Mouse (Mus musculus) limb, embryonic 15.5 days (tissue): Measurements from ENCODE around the gene Ptov1. TPM values are rescaled to one million over a fixed set of nuclear protein-coding genes. Genes with fewer than 3 reads are reported as not detected.

Source experiments
- ATAC-seq: fragments of 200-750 bp; cut with Nextera tagmentation; 2 replicates; pipeline ENCODE4 v1.8.0; 2017; ENCODE audit warnings: low read depth, moderate TSS enrichment; ENCODE audit not compliant: insufficient number of reproducible peaks, low FRiP score, low TSS enrichment
- H3K27ac ChIP-seq: fragments of 300-500 bp; sonication (generic); 2 replicates; pipeline ENCODE4 v1.5.1; 2015; ENCODE audit warnings: moderate library complexity, mild to moderate bottlenecking, inconsistent platforms
- H3K27me3 ChIP-seq: fragments of 300-500 bp; sonication (generic); 2 replicates; pipeline ENCODE4 v1.6.1; 2015; ENCODE audit warnings: inconsistent platforms
- H3K36me3 ChIP-seq: fragments of 300-500 bp; sonication (generic); 2 replicates; pipeline ENCODE4 v1.6.1; 2015; ENCODE audit warnings: inconsistent platforms
- H3K4me1 ChIP-seq: fragments of 300-500 bp; sonication (generic); 2 replicates; pipeline ENCODE4 v1.6.1; 2015; ENCODE audit warnings: inconsistent platforms
- H3K4me2 ChIP-seq: fragments of 300-500 bp; sonication (generic); 2 replicates; pipeline ENCODE4 v1.6.1; 2015; ENCODE audit warnings: mild to moderate bottlenecking, inconsistent platforms
- H3K4me3 ChIP-seq: fragments of 300-500 bp; sonication (generic); 2 replicates; pipeline ENCODE4 v1.5.1; 2015; ENCODE audit warnings: mild to moderate bottlenecking, inconsistent platforms
- H3K9ac ChIP-seq: fragments of 300-500 bp; sonication (generic); 2 replicates; pipeline ENCODE4 v1.6.1; 2015; ENCODE audit warnings: inconsistent platforms
- H3K9me3 ChIP-seq: fragments of 300-500 bp; sonication (generic); 2 replicates; pipeline ENCODE4 v1.6.1; 2016; ENCODE audit warnings: inconsistent platforms
- WGBS: fragments of 180-500 bp; shearing (Covaris S2); methylation state at CpG from one replicate; pipeline ENCODE4 v1.1.7; 2015; 5-methylcytosine and 5-hydroxymethylcytosine counted together
- polyA plus RNA-seq: library from polyadenylated mRNA; unstranded; fragments of >200 nt; fragmentation: Nextera tagmentation; extraction: Ambion mirVana; gene quantifications from 2 replicates; pipeline ENCODE4 v1.2.1, GENCODE M21; 2015

The Ptov1 gene
- polyA plus RNA-seq, 1 experiment from 2014 or later = 373 TPM

DNA sequence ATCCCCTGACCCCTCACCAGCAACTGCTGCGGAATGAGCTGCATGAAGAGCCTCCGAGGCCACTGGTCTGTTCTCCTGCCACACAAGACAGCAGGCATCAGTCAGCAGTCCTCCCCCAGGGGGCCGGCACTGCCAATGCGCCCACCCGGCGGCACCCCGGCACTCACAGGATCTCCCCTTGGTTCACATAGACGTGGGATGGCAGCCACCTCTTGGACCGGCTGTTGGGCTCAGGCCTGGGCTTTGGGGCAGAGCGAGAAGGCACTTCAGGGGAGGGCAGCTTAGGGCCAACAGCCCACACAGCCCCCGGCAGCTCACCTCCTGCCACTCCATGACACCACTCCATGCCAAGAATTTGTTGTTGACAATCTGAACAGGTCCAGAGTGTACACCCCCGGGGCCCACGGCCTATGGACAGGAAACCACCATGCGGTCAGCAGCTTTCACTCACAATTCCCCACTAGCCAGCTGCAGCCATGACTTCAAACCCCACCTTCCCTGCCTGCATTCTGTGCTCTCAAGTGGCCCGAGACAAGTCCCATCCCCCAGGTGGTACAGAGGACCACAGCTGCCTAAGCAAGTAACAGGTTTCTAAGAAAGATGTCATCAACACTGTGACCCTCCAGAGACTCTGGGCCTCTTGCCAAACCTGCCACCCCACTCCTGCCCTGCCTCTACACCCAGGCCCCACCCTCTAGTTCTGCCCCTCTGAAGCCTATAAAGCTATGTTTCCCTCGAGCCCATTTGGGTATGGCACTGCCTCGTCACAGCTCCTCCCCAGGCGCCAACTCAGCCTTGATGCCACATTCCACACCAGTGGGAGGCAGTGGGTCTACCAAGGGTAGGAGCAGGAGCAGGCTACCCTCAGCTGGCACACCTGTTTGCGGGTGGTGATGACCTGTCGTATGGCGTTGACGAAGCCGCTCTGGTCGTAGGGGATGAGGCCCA lies 4.7 kb downstream of the Ptov1 start:
- peaks cover 50% of the 10 kb centered on the region for H3K36me3 ChIP-seq
- ATAC-seq = no peak
- H3K4me2 ChIP-seq = no peak overlapping the region
- 75% methylated on average over 24 of the region's 24 CpGs for WGBS
- H3K4me3 ChIP-seq = no peak overlapping the region
- peaks cover 67% of the 10 kb centered on the region for H3K4me1 ChIP-seq
- H3K9me3 ChIP-seq = no peaks in the 10 kb centered on the region
- H3K27me3 ChIP-seq = no peaks in the 10 kb centered on the region
- H3K27ac ChIP-seq = peak overlapping the region; percentile 74
- no peak overlapping the region for H3K9ac ChIP-seq

DNA sequence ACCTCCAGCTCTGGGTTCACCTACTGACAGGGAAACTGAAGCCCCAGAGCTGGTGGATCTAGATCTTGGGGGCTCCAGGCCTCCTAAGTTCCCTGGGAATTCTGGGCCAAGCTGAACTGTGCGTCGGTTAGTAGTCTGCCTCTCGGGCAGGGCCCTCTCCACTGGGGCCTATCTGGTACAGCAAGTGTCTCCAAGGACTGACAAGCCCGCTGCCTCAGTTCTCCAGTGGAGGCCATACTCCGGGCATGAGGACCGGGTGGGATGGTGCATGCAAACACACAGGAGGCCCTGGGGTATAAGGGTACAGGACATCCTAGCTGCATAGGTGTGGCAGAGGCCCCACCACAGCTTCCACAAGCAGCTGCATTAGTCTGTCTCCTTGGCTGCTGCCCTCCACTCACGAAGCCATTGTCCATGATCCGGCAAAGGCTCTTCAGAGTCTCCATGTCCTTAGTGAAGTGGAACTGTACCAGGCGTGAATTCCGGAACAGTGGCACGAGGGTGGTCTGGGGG lies 5.5 kb downstream of the Ptov1 start:
- H3K4me2 ChIP-seq = no peak overlapping the region
- H3K36me3 ChIP-seq = peaks cover 50% of the 10 kb centered on the region
- 84% methylated on average over 11 of the region's 11 CpGs for WGBS
- 0 out of 2 replicates have a peak overlapping the region, but pooled peaks have one; percentile 39 for H3K27ac ChIP-seq
- no peak for ATAC-seq
- H3K9me3 ChIP-seq = no peaks in the 10 kb centered on the region
- H3K27me3 ChIP-seq = no peaks in the 10 kb centered on the region
- H3K9ac ChIP-seq = no peak overlapping the region; the same call in 1 of the 2 replicates
- peaks cover 69% of the 10 kb centered on the region for H3K4me1 ChIP-seq
- no peak overlapping the region for H3K4me3 ChIP-seq

DNA sequence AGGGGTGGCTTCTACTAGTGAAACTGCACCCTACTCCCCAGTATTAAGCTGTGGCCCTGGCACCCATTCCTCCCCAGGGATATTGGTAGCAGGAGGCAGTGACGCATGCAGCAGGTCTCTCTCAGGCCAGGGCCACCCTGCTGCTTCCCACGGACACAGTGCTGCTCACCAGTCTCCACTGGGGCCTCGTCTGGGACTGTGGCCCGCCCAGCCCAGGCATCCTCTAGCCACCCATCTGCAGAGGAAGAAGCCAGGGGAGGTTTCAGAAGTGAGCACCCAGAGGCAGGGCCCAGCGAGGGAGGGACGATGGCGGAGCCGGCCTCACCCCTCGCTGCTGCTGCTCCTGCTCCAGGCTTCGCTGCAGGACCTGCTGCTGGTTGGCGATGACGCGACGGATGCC lies 6.4 kb downstream of the Ptov1 start:
- Histone ChIP-seq H3K27ac (peak overlapping the region; percentile 39), H3K4me2 (no peak overlapping the region), H3K4me1 (peaks cover 70% of the 10 kb centered on the region), H3K27me3 (no peaks in the 10 kb centered on the region), H3K9me3 (no peaks in the 10 kb centered on the region), H3K4me3 (no peak overlapping the region), H3K9ac (no peak overlapping the region), H3K36me3 (peaks cover 50% of the 10 kb centered on the region)
- WGBS = 91% methylated on average over 14 of the region's 14 CpGs
- ATAC-seq = no peak

DNA sequence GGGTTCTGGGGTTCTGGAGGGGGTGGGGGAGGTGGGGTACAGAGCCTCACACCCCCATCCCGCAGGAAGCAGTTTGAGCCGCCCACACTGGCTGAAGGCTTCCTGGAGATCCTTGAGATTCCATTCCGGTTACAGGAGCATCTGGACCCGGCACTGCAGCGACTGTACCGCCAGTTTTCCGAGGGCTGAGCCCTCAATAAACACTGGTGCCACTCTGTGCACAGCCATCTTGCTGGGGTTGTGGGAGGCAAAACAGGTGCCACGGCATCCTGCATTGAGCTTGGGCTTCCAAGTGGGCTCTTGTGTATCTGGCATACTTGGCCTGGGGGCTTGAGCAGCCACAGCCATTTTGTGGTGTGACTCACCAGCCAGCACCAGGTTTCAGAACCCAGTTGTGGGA lies 7.2 kb downstream of the Ptov1 start:
- H3K9ac ChIP-seq = no peak overlapping the region
- WGBS = 69% methylated on average over 8 of the region's 8 CpGs
- no peak for ATAC-seq
- H3K4me2 ChIP-seq = no peak overlapping the region
- no peak overlapping the region for H3K4me3 ChIP-seq
- no peak overlapping the region for H3K27ac ChIP-seq
- H3K4me1 ChIP-seq = peaks cover 69% of the 10 kb centered on the region
- H3K9me3 ChIP-seq = no peaks in the 10 kb centered on the region
- no peaks in the 10 kb centered on the region for H3K27me3 ChIP-seq
- H3K36me3 ChIP-seq = peaks cover 50% of the 10 kb centered on the region

DNA sequence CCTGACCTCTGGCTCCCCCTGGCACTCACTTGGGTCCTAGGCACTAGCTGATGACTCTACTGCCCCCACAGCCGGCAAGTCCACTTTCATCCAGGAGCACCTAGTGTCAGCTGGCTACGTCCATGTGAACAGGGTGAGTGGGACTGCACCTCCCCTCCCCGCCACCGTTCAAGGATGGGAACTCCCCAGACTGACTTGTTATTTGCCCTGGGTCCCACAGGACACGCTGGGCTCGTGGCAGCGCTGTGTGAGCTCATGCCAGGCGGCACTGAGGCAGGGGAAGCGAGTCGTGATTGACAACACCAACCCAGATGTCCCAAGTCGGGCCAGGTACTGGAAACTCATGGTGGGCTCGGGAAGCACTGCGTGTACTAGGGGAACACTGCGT lies 8.2 kb downstream of the Ptov1 start:
- Histone ChIP-seq H3K4me2 (no peak overlapping the region), H3K27ac (peak overlapping the region; percentile 68), H3K27me3 (no peaks in the 10 kb centered on the region), H3K9ac (no peak overlapping the region), H3K4me3 (no peak overlapping the region), H3K36me3 (peaks cover 50% of the 10 kb centered on the region), H3K9me3 (no peaks in the 10 kb centered on the region), H3K4me1 (peaks cover 62% of the 10 kb centered on the region)
- WGBS = 76% methylated on average over 14 of the region's 14 CpGs
- ATAC-seq = no peak

DNA sequence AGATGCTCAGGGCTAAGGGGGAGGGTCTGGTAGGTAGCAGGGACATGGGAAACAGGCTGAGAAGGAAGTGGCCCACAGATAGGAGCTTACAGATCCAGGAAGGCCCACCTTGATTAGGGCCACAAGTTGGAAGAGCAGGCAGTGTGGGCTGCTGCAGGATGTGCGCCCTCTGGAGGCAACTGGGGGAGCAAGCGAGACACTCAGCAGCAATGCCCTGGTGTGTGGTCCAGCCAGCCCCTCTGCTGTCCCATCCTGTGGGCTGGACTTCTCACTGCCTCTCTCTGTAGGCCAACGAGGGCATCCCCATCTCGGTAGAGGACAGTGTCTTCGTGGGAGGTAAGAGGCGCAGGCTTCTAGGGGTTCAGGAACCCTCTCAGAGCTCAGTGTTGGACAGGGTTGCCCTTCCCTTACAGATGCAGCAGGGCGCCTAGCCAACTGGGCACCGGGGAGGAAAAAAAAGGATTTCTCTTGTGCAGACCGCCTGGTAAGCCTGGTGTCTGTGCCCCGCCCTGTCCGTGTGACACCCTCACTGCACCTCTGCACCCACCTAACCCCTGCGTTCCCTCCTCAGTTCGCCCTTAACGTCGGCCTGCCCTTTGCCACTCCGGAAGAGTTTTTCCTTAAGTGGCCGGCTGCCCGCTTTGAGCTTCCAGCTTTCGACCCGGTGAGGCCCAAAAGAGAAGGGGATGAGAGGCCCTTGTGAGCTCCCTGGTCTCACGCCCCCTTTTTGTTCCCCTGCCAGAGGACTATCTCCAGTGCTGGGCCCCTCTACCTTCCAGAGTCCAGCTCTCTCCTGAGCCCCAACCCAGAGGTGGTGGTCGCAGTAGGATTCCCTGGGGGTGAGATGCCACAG lies 8.8 kb downstream of the Ptov1 start:
- H3K4me2 ChIP-seq = no peak overlapping the region
- no peaks in the 10 kb centered on the region for H3K27me3 ChIP-seq
- ATAC-seq = no peak
- no peaks in the 10 kb centered on the region for H3K9me3 ChIP-seq
- H3K9ac ChIP-seq = no peak overlapping the region
- H3K27ac ChIP-seq = peak overlapping the region; percentile 68
- H3K36me3 ChIP-seq = peaks cover 45% of the 10 kb centered on the region
- 59% methylated on average over 22 of the region's 22 CpGs for WGBS
- H3K4me1 ChIP-seq = peaks cover 60% of the 10 kb centered on the region
- H3K4me3 ChIP-seq = no peak overlapping the region

DNA sequence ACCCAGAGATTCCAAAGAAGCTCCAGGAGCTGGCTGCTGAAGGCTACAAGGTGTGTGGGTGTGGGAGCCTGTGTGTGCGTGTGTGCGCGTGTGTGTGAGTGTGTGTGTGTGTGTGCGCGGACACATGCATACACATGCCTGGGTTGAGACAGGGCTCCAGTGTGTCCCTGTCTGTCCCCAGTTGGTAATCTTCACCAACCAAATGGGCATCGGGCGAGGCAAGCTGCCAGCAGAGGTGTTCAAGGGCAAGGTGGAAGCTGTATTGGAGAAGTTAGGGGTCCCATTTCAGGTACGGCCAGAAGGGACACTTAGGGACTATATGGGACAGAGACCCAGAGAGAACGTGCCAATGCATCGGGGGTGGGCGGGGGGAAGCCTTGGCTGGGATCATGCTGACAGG lies 9.7 kb downstream of the Ptov1 start:
- no peak for ATAC-seq
- Histone ChIP-seq H3K4me3 (no peak overlapping the region), H3K36me3 (peaks cover 35% of the 10 kb centered on the region), H3K27me3 (no peaks in the 10 kb centered on the region), H3K4me2 (no peak overlapping the region), H3K4me1 (peaks cover 60% of the 10 kb centered on the region), H3K9ac (no peak overlapping the region), H3K27ac (no peak overlapping the region), H3K9me3 (no peaks in the 10 kb centered on the region)
- WGBS = 91% methylated on average over 11 of the region's 11 CpGs

DNA sequence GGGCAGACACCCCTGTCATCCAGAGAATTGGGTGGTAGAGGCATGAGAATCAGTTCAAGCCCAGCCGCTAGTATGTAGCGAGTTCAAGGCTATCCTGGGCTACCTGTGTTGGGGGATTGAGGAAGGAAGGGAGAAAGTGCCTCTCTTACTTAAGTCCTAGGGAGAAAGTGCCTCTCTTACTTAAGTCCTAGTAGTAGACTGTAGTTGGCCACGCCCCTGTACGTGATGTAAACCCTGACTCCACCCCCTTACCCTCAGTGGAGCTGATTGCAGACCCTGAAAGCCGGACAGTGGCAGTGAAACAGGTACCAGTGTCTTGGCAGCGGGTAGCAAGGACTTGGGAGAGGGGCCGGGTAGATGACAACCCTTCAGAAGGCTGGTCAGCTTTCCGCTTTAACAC lies 11.7 kb downstream of the Ptov1 start:
- no peak for ATAC-seq
- Histone ChIP-seq H3K9me3 (no peaks in the 10 kb centered on the region), H3K4me2 (peak overlapping the region; percentile 91), H3K9ac (peak overlapping the region; percentile 76; the same call in 1 of the 2 replicates), H3K27me3 (no peaks in the 10 kb centered on the region), H3K27ac (peak overlapping the region; percentile 95), H3K4me1 (peaks cover 66% of the 10 kb centered on the region), H3K4me3 (peak overlapping the region; percentile 68), H3K36me3 (peaks cover 20% of the 10 kb centered on the region)
- WGBS = 28% methylated on average over 8 of the region's 8 CpGs

DNA sequence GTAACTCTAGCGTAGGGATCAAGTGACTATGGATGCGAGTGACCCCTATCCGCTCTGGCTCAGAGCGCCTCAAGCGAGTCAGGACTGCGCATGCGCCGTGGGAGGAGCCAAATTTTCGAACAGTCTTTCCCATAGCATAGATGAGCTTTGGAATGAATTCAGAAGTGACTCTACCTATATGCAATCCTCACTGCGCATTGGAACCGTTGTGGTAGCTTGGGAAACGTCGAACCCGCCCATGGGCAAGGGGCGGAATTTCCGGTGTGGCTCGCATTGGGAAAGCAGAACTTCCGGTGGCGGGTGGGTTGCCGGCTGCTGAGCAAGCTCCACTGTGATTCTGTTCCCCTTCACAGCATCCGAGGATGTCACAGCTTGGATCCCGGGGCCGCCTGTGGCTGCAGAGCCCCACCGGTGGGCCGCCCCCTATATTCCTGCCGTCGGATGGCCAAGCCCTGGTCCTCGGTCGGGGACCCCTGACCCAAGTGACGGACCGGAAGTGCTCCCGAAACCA lies 12.5 kb downstream of the Ptov1 start, which contains the start of gene Pnkp:
Gene Pnkp (plus strand): TSS at position 98 of the 511 bp plus-strand sequence.
- peak within 1 kb of the TSS; percentile 91 for H3K4me2 ChIP-seq
- no peaks in the 10 kb centered on the region for H3K27me3 ChIP-seq
- no peaks in the 10 kb centered on the region for H3K9me3 ChIP-seq
- peaks cover 20% of the 10 kb centered on the region for H3K36me3 ChIP-seq
- peak within 1 kb of the TSS; percentile 76 for H3K9ac ChIP-seq
- peak; percentile 31 for ATAC-seq
- H3K27ac ChIP-seq = peak within 1 kb of the TSS; percentile 95
- peaks cover 70% of the 10 kb centered on the region for H3K4me1 ChIP-seq
- WGBS = under 1% methylated on average over 32 of the region's 32 CpGs
- peak within 1 kb of the TSS; percentile 68 for H3K4me3 ChIP-seq

DNA sequence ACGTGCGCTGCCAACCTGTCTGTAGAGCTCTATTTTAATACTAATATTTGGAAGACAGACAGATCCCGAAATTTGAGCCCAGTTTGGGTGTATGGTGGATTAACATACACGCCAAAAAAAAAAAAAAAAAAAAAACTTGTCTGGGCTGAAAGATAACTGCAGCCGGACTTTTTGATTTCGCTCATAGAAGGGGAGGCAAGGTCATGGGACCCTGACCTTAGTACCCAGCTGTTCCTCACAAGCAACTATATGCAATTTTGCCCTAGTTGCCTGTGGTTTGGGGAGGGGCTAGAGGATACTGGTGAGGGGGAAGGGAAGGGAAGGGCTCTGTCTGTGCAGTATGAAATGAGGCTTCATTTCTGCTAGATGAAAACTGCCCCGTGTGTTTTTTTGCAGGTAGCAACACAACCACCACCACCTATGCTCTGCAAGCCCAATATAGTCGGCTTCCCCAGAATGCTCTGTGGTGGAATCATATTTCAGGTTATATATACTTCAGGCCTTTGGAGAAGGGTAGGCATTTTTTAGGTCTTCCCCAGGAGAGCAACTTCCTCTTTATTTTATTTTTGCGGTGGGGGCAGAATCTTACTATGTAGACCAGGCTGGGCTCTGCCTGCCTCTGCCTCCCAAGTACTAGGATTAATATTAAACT lies 13.2 kb downstream of the Ptov1 start:
- no peak for ATAC-seq
- Histone ChIP-seq H3K4me2 (peak overlapping the region; percentile 91), H3K27me3 (no peaks in the 10 kb centered on the region), H3K9ac (no peak overlapping the region), H3K27ac (peak overlapping the region; percentile 95), H3K9me3 (no peaks in the 10 kb centered on the region), H3K36me3 (peaks cover 18% of the 10 kb centered on the region), H3K4me1 (peaks cover 74% of the 10 kb centered on the region), H3K4me3 (peak overlapping the region; percentile 68)
- 60% methylated on average over 9 of the region's 9 CpGs for WGBS

DNA sequence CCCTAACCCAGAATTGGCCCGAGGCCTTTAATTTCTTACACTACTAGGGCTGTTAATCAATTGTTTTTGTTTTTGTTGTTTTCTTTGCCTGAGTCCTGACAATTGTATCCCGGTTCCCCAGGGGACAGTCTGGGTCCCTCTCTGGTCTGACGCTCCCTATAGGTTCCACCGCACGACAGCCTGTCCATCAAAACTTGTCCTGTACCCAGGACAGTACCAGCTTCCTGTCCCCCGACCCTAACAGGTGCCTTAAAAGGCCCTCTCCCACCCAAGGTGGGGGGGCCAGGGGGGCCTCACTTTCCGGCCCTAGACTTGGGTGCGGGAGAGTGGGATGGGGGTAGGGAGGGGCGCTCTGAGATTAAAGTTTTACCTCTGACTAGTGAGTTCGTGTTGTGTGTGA lies 14.6 kb downstream of the Ptov1 start:
- H3K9me3 ChIP-seq = no peaks in the 10 kb centered on the region
- H3K4me1 ChIP-seq = peaks cover 73% of the 10 kb centered on the region
- H3K27me3 ChIP-seq = no peaks in the 10 kb centered on the region
- WGBS = 40% methylated on average over 10 of the region's 10 CpGs
- peak overlapping the region; percentile 86 for H3K4me2 ChIP-seq
- peak overlapping the region; percentile 93 for H3K27ac ChIP-seq
- no peak for ATAC-seq
- peak overlapping the region; percentile 51; the same call in 1 of the 2 replicates for H3K9ac ChIP-seq
- peak overlapping the region; percentile 48 for H3K4me3 ChIP-seq
- H3K36me3 ChIP-seq = peaks cover 20% of the 10 kb centered on the region
